Mouse (Mus musculus) urinary bladder, adult 2 months (tissue): ENCODE results near the gene Sh3bp2. TPM values are rescaled to one million over a fixed set of nuclear protein-coding genes. Genes with fewer than 3 reads are reported as not detected.
"Not testable (repeated sequence)": the region's sequence is repeated elsewhere in the genome, so short reads cannot be mapped to it uniquely, and the experiment has no call there.

Experiments used
- DNase-seq: peaks from one replicate; pipeline ENCODE4 v3.0.0; 2022; ENCODE audit warnings: low spot score
- polyA plus RNA-seq: library from polyadenylated mRNA; depleted of rRNA; stranded (reverse); fragments of >200 nt; gene quantifications from 2 replicates; pipeline ENCODE4 v1.2.3, GENCODE M21; 2012

Sh3bp2 gene
- polyA plus RNA-seq, 1 experiment = 7.5 TPM

DNA sequence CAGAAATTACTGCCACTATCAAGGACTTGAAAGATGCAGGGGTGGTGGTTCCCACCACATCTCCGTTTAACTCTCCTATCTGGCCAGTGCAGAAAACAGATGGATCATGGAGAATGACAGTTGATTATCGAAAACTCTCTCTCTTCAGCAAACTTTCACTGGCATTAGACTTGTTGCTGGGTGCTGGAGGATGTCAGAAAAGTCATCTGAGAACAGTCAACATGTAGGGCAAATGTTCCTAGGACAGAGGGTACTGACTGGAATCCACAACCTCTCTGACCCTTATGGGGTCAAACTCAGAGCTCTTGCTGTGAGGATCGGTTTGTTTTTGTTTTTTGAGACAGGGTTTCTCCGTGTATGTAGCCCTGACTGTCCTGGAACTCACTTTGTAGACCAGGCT is 46.9 kb downstream of the Sh3bp2 start:
- DNase-seq = not testable (repeated sequence)

DNA sequence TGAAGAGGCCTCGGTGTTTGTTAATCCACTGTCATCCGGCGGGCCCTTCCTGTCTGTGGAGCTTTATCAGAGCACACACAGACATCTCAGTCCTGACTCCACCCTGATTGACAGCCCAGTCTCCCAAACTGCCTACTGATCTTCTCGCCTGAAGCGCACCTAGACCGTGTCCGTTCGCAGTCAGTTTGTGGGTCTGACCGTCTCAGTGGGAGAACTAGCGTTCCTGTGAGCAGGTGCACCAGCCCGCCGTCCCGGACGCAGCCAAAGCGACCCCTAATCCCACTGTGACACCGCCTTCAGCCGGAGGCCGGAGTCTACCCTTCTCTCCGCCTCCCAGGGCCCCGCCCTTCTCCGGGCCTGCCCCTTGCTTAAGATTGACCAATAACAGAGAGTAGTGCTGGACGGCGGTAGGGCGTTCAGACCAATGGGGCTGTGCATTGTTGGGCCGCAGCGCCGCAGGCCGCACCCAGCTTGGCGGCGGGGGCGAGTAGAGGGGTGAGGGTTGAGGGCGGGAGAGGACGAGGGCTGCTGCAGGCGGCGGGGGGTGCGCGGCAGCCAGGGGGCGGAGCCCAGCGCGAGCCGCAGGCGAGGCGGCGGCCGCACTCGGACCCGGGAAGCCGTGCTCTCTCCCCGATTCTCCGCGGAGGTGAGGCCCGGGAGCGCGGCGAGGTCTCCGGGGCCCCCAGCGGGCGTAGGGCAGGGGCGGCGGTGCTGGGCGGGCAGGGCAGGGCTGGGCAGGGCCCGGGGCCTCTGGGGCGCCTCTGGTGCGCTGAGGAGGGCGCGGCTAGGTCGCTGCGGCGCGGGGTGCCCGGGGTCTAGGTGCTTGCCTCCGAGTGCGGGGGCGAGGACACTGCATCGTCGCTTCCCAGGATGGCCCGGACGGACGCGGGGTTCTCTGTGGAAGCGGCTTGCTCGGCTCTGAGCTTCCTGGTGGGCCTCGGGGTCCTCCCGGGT is 47.9 kb downstream of the Sh3bp2 start, which contains the start of gene Add1:
Add1 (plus strand) TSS at position 397 of the 954 bp plus-strand sequence.
- DNase-seq = peak; percentile 97

DNA sequence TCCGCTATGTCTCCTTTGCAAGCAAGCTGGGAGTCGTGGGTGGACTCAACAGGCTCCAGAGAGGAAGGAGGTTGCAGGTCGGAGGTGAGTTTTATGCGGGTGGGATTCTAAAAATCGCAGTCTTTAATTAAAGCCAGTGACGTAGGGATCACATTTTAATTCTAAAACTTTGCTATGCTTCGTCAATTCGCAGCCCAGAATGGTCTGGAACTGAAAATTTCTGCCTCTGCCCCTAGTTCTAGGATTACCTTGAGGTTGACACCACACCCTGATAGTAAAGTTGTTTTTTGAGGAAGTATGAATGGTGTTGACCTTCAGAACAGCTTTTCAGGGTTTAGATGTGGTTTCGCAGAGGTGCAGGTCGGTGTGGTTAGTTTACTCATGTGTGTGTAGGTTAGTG is 49.1 kb downstream of the Sh3bp2 start:
- DNase-seq = no peak

DNA sequence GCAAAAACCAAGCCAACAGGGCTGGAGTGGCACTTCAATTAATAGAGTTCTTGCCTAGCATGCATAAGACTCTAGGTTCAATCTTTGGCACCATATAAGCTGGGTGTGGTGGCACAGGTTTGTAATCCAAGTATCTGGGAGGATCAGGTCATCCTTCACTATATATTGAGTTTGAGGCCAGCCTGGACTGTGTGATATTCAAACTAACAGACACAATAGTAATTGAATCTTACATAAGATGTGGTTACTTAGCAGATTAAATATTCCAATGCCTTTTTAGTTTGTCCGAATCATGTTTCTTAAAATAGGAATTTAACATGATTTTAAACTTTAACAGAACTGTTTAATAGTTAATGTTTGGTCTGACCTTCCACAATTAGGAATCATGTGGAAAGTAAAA is 50.6 kb downstream of the Sh3bp2 start:
- DNase-seq = no peak

DNA sequence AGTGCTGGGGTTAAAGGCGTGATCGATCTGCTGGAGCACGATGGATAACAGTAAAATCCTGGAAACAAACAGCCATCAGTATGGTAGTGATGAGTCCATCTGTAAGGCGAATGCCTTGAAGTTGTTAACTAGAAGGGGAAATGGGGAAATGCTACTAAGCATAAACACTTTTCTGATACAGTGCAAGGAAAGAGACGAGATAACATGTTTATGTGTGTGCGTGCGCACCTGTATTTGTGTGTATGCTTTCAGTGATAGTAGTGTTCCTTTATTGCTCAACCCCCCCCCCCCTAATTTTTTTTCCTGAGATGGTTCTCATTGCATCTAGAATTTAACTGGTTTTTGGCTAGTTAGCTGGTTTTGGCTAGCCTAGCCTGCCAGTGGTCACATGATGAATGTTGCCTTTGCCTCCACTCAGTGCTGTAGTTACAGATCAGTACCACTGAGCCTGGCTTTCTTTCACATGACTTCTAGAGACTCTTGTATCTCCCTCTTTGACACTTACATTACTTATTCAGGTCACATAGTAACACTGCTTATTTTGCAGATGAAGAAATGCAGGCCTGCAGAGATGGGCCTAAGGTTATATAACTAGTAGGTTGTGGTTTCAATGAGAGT is 52.5 kb downstream of the Sh3bp2 start:
- DNase-seq = no peak

DNA sequence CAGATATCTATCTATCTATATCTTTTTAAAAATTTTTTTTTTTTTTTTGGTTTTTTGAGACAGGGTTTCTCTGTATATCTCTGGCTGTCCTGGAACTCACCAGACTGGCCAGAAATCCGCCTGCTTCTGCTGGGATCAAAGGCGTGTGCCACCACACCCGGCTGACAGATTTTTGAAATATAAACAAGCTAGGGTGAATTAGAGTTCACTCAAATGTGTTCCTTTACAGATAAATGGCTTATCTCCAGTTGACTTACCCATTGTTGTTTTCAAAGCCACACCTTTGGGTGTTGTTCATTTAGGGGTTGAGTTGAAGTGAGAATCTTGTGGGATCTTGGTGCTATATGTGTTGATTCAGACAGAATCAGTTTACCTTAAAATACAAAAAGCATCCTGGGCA is 53.7 kb downstream of the Sh3bp2 start:
- DNase-seq = no peak

DNA sequence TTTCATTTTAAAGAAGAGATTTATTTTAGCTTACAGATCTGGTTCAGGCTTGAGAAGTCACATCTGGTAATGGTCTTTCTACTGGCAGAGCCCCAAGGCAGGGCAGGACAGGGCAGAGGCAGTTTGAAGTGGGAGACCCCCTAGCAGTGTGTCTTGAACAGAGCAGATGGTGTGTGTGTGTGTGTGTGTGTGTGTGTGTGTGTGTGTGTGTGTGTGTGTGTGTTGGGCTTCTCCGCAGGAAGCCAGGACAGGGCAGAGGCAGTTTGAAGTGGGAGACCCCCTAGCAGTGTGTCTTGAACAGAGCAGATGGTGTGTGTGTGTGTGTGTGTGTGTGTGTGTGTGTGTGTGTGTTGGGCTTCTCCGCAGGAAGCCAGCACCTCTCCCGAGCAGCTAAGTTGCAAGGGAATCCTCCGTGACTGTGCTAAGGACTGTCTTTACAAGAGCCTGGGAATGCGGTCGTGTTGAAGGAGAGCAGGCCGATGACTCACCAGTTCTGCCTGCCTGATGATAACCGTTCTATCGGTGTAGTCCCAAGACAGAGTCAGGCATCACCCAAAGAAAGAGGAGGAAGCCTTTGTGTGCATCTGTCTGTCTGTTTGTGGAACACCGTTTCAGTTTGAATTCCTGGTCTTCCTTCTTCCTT is 56.2 kb downstream of the Sh3bp2 start:
- not testable (repeated sequence) for DNase-seq

DNA sequence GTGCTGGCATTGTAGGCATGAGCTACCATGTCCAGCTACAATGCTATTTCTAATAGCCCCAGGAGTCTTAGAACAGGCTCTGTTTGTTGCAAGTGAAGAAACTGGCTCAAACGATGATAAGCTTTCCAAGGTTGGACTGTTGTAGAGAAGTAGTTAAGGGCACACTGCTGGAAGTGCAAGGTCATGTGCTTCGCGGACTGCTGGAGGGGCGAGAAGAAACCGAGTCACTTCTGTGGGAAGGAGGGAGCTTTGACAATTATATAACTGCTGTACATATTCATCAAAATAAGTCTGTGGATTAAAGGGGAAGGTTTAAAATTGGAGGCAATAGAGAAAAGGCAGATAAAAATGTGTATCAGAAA is 56.7 kb downstream of the Sh3bp2 start:
- no peak for DNase-seq

DNA sequence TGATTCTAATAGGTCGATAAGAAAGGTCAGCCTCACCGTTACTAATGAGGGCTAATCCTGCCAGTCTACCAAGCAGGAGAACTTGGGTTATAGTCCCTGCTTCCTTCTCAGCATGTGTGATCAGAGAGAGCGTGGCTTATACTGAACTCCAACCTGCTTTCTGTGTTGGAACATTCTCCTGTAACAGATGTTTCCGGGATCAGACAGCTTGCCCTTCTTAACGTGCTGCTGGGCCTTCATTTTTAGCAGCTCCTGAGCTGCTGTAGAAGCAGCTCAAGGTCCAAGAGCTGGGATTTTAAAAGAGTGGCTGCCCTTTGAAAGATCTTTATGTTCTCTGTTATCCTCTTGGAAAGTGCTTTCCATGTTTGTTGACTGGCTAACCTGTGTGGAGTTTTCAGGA is 59.6 kb downstream of the Sh3bp2 start:
- no peak for DNase-seq

DNA sequence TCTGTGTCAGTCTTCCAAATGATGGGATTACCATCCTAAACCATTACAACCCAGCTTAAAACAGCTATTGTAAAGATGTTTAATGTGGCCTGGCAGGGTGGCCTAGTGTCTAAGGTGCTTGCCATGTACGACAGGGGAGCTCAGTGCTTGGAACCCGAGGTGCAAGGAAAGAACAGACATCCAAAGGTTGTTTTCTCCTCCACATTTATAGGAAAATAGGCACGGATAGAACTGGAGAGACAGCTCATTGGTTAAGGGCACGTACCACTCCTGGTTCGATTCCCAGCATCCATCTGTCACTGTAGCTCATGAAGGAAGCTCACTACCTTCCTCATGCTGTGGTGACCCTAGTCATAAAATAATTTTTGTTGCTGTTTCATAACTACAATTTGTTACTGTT is 62.2 kb downstream of the Sh3bp2 start:
- no peak for DNase-seq

DNA sequence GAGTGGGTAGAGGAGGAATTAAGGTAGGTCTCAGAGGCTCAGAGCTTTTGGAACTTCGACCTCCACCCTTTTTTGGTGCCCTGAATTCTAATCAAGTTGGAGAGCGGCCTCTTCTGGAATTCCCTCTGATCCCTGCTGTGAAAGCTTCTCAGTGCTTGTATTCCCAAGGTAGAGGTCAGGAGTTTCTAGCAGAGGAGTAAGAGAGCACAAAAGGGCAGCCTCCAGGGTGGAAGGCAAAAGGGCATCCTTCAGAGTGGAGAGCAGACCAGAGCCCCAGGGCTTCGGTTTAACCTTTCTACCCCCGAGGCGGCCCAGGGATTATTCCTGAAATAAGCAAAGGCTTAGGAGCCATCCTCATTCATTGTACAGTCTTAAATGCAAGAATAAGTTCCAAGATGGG is 64.4 kb downstream of the Sh3bp2 start:
- no peak for DNase-seq

DNA sequence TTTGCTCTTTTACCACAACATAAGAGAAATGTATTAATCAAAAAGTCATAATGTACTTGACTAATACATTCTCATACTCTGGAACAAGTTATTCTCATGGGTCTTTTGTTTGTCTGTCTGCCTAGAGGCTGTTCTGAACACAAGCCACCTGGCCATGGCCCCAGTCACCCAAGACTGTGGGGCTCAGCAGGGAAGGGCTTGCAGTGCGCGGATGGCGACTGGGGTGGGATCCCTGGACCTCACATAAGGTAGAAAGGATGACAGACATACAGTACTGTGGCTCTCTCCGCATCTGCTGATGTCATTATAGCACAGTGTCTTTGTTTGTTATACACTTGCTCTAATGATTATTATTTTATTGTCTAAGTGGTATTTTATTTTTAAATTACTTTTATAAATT is 65.1 kb downstream of the Sh3bp2 start:
- no peak for DNase-seq

DNA sequence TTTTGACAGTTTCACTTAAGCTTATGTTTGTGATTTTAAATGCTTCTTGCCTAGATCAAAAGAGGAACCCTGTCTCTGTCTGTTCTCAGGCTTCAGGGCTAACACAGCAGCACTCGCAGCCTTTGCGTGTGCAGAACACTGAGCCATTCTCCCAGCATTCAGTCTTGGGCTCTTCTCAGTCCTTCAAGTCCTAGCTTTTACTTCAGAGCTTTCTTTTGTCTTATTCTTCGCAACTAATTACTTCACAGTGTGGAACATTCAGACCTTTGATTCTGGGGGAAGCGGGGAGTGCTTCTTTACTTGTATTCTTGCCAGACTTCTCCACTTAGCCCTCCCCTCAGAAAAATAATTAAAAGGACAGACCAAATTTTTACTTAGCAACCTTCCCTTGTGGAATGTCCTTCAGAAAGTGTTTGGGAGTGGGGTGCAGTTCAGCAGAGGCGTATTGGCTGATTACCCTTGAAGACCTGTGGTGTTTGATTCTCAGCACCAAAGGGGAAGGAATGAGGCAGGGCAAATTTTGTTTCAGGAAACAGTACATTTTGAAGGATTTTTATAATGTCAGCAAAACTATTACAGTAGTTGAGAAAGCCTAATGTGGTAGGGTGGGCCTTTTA is 65.9 kb downstream of the Sh3bp2 start:
- no peak for DNase-seq

DNA sequence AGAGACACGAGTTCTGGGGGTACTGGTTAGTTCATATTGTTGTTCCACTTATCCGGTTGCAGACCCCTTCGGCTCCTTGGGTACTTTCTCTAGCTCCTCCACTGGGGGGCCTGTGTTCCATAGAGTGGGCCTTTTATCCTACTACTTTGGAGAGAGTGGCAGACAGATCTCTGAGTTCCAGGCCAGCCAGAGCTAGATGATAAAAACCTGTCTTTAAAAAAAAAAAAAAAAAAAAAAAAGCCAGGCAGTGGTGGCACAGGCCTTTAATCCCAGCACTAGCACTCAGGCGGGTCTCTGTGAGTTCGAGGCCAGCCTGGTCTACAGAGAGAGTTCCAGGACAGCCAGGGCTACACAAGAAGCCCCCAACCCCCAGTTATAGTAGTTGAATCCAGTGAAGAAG is 66.6 kb downstream of the Sh3bp2 start:
- DNase-seq = not testable (repeated sequence)

DNA sequence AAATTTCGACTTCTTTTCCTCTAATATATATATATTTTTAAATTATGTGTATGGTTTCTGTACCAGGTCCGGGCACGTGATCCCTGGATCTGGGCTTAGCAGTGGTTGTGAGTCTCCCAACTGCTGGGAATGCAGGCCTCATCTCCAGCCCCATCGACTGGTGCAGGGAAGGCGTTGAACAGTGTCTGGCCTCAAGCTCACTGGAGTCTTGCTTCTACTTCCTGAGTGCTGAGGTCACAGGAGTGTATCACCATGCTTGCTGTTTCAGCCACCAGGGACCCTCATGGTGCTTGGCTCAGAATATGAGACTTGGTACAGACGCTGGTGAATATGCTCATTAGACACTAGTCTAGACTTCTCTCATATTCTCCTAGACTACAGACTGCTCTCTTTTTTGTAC is 67.0 kb downstream of the Sh3bp2 start:
- DNase-seq = no peak

DNA sequence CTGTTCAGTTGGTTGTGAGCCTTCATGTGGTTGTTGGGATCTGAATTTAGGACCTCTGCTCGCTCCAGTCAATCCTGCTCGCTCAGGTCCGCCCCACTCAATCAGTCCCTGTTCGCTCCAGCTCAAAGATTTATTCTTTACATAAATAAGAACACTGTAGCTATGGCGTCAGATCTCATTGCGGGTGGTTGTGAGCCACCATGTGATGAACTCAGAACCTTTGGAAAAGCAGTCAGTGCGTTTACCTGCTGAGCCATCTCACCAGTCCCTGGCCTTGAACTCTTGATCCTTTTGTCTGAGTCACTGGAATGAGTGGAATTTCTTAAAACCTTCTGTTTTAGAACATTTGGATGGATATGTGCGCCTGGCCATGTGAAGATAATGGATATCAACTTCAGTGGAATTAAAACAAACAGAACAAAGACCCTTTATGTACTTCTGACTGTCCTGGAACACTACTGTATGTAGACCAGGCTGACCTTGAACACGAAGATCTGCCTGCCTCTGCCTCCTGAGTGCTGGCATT is 67.6 kb downstream of the Sh3bp2 start:
- no peak for DNase-seq

DNA sequence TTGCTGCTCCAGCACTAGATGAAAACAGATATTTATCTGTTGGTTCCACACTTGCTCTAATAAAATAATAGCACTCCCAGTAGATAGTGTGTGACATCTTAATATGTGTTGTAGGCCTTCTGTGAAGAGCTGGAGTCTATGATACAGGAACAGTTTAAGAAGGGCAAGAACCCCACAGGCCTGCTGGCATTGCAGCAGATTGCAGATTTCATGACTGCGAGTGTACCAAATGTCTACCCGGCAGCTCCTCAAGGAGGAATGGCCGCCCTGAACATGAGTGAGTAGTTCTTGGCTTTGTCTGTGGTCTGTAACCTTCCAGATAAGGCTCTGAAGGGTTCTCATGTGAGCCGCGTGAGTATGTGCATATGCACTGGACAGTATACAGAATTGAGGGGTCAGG is 78.9 kb downstream of the Sh3bp2 start:
- no peak for DNase-seq

DNA sequence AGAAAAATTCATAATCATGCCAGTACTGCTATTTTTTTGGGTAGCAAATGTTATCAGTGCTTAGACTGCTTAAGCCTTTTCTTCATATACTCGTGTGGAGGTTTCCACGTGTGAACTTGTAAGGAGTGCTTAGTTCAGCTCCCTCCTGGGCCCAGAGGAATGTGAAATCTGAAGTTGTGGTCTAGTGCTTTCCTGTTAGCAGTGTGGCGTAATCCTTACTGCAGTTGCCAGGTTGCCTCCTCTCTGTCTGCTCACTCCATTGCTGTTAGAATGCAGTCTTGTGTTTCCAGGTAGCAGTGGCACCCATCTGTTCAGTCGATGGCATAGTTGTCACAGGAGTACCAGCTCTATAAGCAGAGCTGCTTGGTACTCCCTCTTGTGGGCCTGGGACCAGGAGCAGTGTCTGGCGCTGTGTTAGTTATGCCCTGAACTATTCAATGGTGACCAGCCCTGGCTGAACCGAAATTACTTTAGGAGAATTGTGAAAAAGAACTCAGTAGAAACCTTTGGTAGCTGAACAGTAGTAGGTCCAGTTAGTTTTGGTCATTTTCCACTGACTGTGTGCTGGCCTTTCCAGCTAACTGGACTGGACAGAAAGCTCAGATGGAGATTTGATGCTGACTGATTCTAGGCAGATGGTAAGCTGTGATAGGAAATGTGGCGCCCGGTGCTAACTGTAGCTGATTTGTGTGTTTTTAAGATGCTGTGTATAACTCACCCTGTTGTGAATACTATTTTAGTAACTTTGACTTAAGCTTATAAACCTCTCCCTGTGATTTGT is 81.7 kb downstream of the Sh3bp2 start:
- no peak for DNase-seq

DNA sequence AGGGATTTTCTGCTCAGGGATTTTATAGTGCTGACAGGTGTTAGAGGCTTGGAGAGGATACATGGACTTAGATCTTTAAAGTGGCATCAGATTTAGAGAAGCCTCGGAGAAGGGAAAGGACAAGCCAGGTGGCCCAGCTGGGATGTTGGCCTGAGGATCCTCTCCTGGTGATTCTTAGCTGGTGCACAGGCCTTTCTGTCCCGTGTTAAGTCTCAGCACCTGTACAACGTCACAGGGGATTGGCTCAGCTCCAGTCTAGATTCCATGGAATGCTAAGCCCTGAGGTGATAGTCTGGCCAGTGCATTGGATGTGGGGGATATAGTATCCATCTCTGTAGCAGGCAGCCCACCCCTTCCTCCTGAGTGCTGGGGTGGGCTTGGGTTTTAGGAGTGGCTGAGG is 82.6 kb downstream of the Sh3bp2 start:
- no peak for DNase-seq

DNA sequence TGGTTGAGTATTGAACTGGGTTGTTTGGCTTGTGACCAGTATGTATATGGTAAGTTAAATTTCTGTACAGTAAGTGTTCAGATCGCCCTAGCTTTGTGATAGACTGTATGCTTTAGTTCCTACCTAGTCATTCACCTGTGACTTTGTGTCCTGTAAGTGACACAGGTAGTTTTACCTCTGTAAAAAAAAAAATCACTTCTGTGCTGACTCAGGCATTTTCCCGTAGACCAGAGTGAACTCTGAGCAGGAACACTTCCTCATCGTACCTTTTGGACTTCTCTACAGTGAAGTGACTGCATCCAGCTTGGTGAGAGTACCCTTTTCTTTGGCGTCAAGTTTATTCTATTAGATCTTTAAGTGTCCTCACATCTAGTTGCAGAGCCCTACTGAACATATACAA is 84.3 kb downstream of the Sh3bp2 start:
- DNase-seq = no peak
